Mouse (Mus musculus): ENCODE measurements at regions not wholly inside any gene's neighbourhood (a gene's known extent, or its start where the extent isn't known, plus 50 kb on each side); places are given as distances from the start of the nearest gene placed in this dataset.

GRCm38 (mm10) chr10:119011511-119011910 is 141.5 kb upstream of the Dyrk2 start:
- TF ChIP-seq CTCF (IDR thresholded peaks at IDR 0.05; ENCODE audit: extremely low read depth, insufficient read length, insufficient replicate concordance, low read depth, low read length), result no peak
- TF ChIP-seq POLR2A (IDR thresholded peaks at IDR 0.05; ENCODE audit: low read depth, low read length), result no peak
